Mouse (Mus musculus): Measurements from ENCODE around the gene Rab43.
"Not testable (repeated sequence)": the region's sequence is repeated elsewhere in the genome, so short reads cannot be mapped to it uniquely, and the experiment has no call there.

The Rab43 gene

DNA sequence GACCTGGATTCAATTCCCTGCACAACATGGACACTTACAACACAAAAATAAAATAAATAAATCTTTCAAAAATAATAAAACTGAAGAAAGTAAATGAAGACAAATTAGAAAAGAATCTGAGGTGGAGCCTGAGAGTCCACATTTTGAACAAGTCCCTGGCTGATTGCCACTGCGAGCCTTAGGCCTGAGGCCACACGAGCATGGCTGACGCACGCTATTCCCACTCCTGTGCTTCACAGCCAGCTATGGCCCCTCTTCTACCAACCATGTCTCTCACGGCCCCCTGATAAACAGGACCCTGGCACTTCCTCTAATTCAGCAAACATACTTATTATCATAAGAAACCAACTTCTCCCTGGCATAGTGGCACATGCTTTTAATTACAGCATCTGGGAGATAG lies 25.3 kb downstream of the Rab43 start:
- DNase-seq (ENCODE audit: low spot score), result no peak

DNA sequence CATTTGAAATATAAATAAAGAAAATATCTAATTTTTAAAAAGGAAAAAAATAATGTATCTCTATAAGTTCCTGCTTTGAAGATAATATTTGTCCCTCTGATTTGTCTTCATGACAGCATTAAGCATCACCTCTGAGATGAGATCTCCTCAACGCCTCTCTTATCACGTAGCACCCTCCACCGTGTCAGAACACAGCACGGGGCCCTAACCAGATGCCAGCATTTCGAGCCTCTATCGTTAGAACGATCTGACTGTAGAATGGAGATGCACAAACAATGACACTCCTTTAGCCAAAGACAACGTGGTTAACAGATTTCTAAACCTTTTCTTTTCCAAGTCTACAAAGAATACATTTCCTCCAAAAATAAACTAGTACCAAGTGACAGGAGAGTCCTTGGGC lies 27.9 kb downstream of the Rab43 start:
- DNase-seq (ENCODE audit: low spot score), result no peak

DNA sequence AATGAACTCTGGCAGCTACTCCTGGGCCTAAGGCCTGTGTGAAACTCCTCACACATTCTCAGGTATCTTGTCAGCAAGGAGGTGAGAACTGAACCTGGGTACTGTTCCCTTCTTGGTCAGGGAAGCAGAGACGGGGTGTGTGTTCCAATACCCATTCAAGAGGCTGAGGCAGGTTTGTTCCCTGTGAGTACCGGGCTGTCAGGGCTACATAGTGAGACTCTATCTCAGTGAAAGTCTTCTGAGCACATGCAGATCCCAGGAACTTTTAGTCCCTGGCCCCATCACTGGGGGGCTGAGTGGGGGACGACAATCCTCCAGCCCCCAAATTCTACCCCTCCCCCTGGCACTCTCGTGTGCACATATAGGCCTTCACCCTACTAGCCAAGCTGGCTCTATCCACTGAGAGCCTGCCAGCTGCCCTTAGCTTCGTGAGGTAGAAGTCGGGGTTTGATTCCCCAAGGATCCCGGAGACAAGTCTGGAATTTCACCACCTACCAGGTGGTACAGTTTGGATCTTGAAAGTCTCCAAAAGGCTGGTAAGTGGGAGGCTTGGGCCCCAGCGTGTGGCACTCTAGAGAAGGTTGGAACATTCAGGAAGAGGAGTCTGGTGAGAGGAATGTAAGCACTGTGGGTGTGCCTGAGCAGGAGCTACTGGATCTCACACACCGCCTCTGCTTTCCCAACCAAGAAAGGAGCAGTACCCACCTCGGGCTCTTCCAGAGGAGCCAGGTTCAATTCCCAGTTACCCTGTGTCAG lies 31.2 kb downstream of the Rab43 start:
- no peak for DNase-seq (ENCODE audit: low spot score)

DNA sequence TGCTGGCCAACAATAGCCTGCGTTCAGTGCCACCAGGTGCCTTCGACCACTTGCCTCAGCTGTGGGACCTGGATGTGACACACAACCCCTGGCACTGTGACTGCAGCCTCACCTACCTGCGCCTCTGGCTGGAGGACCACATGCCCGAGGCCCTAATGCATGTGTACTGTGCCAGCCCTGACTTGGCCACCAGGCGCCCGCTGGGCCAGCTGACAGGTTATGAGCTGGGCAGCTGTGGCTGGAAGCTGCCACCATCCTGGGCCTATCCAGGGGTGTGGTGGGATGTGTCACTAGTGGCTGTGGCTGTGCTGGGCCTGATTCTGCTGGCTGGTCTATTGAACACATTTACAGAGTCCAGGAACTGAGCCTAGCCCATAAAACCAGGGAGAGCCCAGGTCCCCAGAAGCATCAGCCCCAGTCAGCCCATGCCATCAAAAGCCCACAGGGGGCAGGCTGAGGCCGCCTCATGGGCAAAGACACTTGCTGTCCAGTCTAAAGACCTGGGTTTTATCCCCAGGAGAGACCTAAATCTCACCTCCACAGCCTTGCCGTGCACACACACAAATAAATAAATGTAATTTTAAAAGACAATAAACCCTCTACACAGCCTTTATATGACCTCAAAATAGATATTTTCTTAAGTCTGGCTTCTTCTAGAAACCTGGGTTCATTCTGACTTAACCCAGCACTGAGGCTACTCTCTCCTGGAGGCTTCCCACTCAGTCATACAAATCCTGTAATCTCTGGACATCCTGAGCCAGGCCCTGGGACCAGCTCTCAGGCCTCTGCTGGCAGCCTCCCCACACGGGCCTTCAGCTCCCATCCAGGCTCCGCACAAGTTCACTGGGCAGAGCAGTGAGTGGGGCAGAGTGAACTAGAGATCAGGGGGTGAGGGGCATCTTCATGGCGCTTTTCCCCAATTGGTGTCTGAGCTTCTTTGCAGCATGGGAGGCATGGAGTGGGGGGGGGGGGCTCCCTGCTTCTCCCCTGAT lies 32.5 kb downstream of the Rab43 start:
- no peak for DNase-seq (ENCODE audit: low spot score)

DNA sequence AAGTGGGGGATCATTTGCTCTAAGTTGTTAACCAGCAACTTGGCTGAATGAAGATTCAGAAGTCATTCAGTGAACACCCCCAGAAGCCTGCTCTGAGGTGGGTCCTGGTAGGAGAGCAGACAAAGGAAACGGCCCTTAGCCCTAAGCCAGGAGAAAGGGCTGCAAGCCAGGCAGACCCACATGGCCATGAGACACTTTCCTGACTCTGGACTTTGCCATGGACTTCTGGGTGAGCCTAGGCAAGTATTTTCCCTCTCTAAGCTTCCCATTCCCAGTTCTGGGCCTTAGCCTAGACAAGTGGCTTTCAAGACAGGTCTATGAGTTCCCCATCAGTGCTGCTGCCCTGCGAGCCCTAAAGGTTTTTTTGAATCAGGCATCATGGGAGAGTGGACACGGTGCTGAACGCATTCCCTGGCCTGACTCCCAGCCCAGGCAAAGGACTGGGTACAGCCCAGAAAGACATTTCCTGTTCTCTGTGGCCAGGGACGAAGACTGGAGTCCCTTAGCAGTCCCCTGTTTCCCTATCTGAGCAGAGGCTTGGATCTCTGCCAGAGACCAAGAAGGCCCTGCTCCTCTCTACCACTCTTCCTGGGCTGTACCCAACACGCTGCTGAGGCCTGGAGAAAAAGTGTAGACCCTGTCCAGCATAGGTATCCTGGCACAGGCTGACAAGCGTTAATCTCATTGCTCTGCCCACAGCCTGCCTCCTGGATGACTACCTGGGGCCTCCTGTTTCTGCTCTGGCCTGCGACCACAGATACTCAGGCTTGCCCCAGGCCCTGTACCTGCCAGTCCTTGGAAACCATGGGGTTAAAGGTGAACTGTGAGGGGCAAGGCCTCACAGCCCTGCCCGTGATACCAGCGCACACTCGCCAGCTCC lies 33.4 kb downstream of the Rab43 start:
- DNase-seq (ENCODE audit: low spot score), result no peak

DNA sequence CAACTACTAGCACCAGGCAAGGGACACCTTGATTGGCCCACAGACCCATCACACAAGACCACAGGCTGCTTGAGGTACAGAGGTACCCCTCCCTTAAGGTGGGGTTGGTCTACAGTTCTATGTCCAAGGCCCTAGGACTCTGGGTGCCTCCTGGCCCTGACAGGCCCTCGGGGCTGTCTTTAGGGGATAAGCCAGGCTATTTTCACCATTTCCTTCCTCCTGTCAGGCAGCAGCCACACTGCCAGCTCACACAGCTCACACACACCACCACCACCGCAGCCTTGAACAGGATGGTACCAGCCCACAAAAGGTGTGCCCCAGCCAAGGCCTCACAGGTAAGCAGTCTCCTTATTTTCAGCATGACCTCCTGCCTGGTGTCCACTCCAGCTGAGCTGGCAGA lies 34.1 kb downstream of the Rab43 start, which contains the start of gene Gp9:
Gene Gp9, plus strand, starts transcription at position 231 of the 400 bp plus-strand sequence.
- no peak for DNase-seq (ENCODE audit: low spot score)

- no peak for DNase-seq (ENCODE audit: low spot score)
Measured at GRCm38 (mm10) chr6:87776663-87777062, 35.3 kb downstream of the Rab43 start.

DNA sequence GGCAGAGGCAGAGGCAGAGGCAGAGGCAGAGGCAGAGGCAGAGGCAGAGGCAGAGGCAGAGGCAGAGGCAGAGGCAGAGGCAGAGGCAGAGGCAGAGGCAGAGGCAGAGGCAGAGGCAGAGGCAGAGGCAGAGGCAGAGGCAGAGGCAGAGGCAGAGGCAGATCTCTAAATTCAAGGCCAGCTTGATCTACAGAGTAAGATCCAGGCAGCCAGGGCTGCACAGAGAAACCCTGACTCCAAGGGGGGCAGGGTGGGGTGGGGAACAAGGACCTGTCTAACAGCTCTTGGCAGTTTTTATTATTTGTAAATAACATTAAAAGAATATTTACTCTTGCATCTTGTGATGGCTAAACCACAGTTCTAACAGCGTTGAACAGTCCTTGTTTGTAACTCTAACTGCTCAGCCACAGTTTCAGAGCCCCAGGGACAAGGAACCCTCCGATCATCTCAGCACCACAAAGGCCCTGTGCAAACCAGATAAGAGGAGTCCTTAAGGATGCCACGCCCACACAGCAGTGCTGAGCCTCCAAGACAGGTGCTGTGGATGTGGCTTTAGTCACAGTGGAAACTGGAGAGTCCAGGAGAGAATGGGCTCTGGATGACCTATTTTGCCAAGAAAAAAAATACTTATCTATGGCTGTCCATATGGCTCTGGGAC lies 36.2 kb downstream of the Rab43 start:
- no peak for DNase-seq (ENCODE audit: low spot score)

- no peak for DNase-seq (ENCODE audit: low spot score)
Measured at GRCm38 (mm10) chr6:87774909-87775308, 37.1 kb downstream of the Rab43 start.

- DNase-seq (ENCODE audit: low spot score), result no peak
Measured at GRCm38 (mm10) chr6:87774466-87774865, 37.5 kb downstream of the Rab43 start.

GRCm38 (mm10) chr6:87770626-87771025 lies 41.3 kb downstream of the Rab43 start:
- DNase-seq (ENCODE audit: low spot score), result no peak

GRCm38 (mm10) chr6:87764296-87764695 lies 47.7 kb downstream of the Rab43 start:
- DNase-seq (ENCODE audit: low spot score), result not testable (repeated sequence)

GRCm38 (mm10) chr6:87763376-87764280 lies 48.3 kb downstream of the Rab43 start:
- DNase-seq (ENCODE audit: low spot score), result no peak

DNA sequence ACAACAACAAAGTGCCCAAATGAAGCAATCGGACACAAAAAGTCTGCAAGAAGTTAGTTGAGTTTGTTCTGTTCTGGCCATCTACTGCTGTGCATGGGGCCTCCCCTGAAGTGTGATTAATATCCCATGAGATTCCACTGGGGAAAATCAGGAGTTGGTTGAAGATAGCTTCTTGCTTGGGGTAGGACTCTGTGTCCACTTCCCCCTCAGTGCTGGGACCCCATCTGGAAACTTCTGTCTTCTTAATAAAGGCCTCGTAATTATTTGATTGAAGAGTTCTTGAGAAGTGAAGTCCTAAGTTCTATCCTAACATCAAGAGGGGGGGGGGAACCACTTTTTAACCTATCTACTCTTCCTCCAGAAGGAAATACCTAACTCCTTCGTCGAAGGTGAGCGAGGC lies 49.8 kb downstream of the Rab43 start:
- no peak for DNase-seq (ENCODE audit: low spot score)

DNA sequence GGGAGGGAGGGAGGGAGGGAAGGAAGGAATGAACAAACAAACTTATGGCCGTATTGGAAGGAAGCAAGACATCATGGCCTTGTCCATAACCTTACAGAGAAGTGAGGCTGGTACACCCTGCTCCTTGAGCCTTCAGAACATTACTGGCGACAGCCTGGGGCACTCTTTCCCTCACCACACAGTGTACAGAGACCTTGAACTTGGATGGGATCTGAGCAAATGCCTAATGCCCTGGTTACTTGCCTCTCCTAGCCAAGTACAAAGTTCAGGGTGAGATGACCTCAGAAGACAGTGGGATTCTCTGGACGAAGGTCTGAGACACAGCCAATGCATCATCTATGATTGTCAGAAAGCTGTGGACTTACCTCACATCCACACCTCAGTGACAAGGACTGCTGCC lies 52.1 kb downstream of the Rab43 start:
- DNase-seq (ENCODE audit: low spot score), result no peak

GRCm38 (mm10) chr6:87759404-87759803 lies 52.6 kb downstream of the Rab43 start:
- no peak for DNase-seq (ENCODE audit: low spot score)

DNA sequence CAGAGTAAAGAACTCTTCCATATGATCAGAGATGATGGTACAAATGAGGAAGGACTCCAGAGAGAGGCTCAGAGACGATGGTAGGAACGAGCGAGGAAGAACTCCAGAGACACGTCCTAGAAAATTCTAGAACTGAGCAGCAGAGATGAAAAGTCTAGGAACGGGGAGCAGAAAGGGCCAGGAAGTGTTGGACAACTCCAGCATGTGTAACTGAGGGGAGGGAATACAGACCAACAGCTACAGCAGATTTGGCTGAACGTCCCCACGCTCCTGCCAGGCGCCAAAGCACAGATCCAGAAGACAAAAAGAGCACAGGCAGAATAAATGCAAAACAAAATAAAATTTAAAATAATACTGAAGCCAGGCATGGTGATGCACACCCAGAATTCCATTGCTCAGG lies 55.1 kb downstream of the Rab43 start:
- DNase-seq (ENCODE audit: low spot score), result no peak

- no peak for DNase-seq (ENCODE audit: low spot score)
Measured at GRCm38 (mm10) chr6:87755196-87755595, 56.8 kb downstream of the Rab43 start.

DNA sequence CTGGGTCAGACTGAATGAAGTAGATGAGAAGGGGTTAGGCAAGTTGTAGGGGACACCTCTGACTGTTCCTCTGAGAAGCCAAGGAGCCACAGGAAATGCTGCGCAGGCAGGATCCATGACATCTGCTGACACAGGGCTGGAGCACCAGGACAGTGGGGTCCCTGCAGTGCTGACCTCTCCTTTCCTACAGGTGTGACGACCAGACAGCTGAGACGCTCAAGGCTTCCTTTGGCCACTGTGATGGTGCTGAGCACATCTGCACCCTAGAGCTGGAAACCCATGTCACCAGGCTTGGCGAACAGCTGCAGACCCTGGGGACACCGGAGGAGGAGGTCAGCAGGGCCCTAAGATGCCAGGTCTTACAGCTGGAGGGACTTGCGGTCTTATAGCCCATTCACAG lies 60.4 kb downstream of the Rab43 start:
- DNase-seq (ENCODE audit: low spot score), result no peak

- no peak for DNase-seq (ENCODE audit: low spot score)
Measured at GRCm38 (mm10) chr6:87750184-87750910, 61.6 kb downstream of the Rab43 start.
